Mouse (Mus musculus) lung, embryonic 16.5 days (tissue): ENCODE results near the gene Traf3. TPM values are rescaled to one million over a fixed set of nuclear protein-coding genes. Genes with fewer than 3 reads are reported as not detected.
A peak's percentile ranks its signal among the peaks of the same experiment; 100 is the strongest.

Experiments
- ATAC-seq: fragments of 200-750 bp; cut with Nextera tagmentation; 2 replicates; pipeline ENCODE4 v1.8.0; 2017; ENCODE audit warnings: low read depth, mild to moderate bottlenecking, moderate library complexity
- H3K27ac ChIP-seq: fragments of 300-500 bp; sonication (generic); 2 replicates; pipeline ENCODE4 v1.5.1; 2014; ENCODE audit warnings: mild to moderate bottlenecking, control low read depth, low read length
- H3K27me3 ChIP-seq: fragments of 300-500 bp; sonication (generic); 2 replicates; pipeline ENCODE4 v1.6.1; 2014; ENCODE audit warnings: low read depth, low read length, mixed read lengths; ENCODE audit not compliant: control insufficient read depth, insufficient read depth
- H3K36me3 ChIP-seq: fragments of 300-500 bp; sonication (generic); 2 replicates; pipeline ENCODE4 v1.6.1; 2014; ENCODE audit warnings: low read length; ENCODE audit not compliant: control insufficient read depth, insufficient read depth
- H3K4me1 ChIP-seq: fragments of 300-500 bp; sonication (generic); replicated peaks from 2 replicates; pipeline ENCODE4 v1.6.1; 2014; ENCODE audit warnings: low read length, mixed read lengths; ENCODE audit not compliant: control insufficient read depth, insufficient read depth
- H3K4me2 ChIP-seq: fragments of 300-500 bp; sonication (generic); 2 replicates; pipeline ENCODE4 v1.6.1; 2014; ENCODE audit warnings: low read depth, low read length, control low read depth
- H3K4me3 ChIP-seq: fragments of 300-500 bp; sonication (generic); 2 replicates; pipeline ENCODE4 v1.5.1; 2014; ENCODE audit warnings: mild to moderate bottlenecking, low read length, control low read depth
- H3K9ac ChIP-seq: fragments of 300-500 bp; sonication (generic); 2 replicates; pipeline ENCODE4 v1.6.1; 2014; ENCODE audit warnings: low read length, control low read depth
- H3K9me3 ChIP-seq: fragments of 300-500 bp; sonication (generic); 2 replicates; pipeline ENCODE4 v1.6.1; 2016; ENCODE audit warnings: low read length; ENCODE audit not compliant: control insufficient read depth
- WGBS: fragments of 180-500 bp; shearing (Covaris S2); extraction: QIAGEN DNeasy Blood & Tissue Kit; methylation state at CpG from one replicate; pipeline ENCODE4 v1.1.7; 2014; 5-methylcytosine and 5-hydroxymethylcytosine counted together
- polyA plus RNA-seq: library from polyadenylated mRNA; unstranded; fragments of >200 nt; fragmentation: Nextera tagmentation; extraction: Ambion mirVana; gene quantifications from 2 replicates; pipeline ENCODE4 v1.2.1, GENCODE M21; 2015

Gene Traf3
- polyA plus RNA-seq, 1 experiment from 2014 or later: 7.7 TPM

DNA sequence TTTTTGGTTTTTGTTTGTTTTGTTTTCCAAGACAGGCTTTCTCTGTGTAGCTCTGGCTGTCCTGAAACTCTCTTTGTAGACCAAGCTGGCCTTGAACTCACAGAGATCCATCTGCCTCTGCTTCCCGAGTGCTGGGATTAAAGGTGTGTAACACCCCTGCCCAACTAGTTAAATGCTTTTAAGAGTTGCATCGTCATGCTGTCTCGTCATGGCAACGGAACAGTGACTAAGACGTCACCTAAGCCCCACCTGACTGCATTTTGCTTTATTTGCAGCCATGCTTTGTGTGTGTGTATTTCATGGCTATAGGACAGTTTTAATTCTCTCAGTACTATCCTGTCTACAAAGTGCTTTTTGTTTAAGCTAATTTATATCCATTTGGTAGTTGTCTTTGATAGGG lies 45.6 kb downstream of the Traf3 start:
- Histone ChIP-seq H3K9me3 (no peaks in the 10 kb centered on the region), H3K27ac (no peak overlapping the region), H3K36me3 (no peaks in the 10 kb centered on the region), H3K4me1 (peaks cover 2% of the 10 kb centered on the region; the same call in 1 of the 2 replicates), H3K27me3 (no peaks in the 10 kb centered on the region), H3K4me2 (no peak overlapping the region), H3K4me3 (no peak overlapping the region), H3K9ac (no peak overlapping the region)
- 74% methylated on average over 5 of the region's 5 CpGs for WGBS
- ATAC-seq: no peak

- H3K9me3 ChIP-seq: 0 out of 2 replicates have a peak, but pooled peaks cover 2% of the 10 kb centered on the region
- 0 out of 2 replicates have a peak, but pooled peaks cover under 1% of the 10 kb centered on the region for H3K4me1 ChIP-seq
- H3K4me3 ChIP-seq: no peak overlapping the region
- H3K27me3 ChIP-seq: no peaks in the 10 kb centered on the region
- H3K27ac ChIP-seq: no peak overlapping the region
- no peak overlapping the region for H3K9ac ChIP-seq
- H3K36me3 ChIP-seq: peaks cover 16% of the 10 kb centered on the region
- no peak overlapping the region for H3K4me2 ChIP-seq
- 95% methylated on average over 6 of the region's 6 CpGs for WGBS
- no peak for ATAC-seq
Measured at GRCm38 (mm10) chr12:111218867-111219266, 52.7 kb downstream of the Traf3 start.

DNA sequence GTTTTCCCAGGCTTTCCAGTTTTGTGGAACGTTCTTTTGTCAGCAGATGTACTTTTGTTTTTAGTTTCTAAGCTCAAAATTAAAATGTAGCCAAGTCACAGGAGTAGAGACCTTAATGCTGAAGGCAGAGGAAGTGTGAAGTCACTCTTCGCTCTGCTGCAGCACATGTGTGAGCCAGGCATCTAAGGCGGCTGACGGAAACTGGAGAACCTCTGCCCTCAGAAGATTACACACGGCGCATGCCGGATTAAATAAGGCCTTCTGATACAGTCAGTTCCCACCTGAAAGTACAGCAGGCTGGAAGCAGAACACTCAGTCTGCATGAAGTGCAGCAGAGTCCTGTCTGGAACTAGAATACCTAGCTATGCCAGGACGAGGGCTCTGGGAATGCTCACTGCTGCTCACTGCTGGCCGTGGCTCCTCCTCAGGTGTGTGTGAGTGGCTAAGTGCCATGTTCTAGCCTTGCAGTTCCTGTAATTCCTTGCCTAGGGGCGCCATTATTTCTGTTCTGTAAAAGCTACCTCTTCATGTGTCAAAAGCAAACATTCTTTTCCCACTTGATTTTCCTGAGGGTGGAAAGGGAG lies 59.1 kb downstream of the Traf3 start:
- WGBS: 49% methylated on average over 10 of the region's 10 CpGs
- H3K4me2 ChIP-seq: no peak overlapping the region
- H3K27me3 ChIP-seq: no peaks in the 10 kb centered on the region
- ATAC-seq: peak; percentile 84
- H3K4me1 ChIP-seq: peaks cover 15% of the 10 kb centered on the region
- 0 out of 2 replicates have a peak, but pooled peaks cover 2% of the 10 kb centered on the region for H3K9me3 ChIP-seq
- peaks cover 14% of the 10 kb centered on the region for H3K36me3 ChIP-seq
- peak overlapping the region; percentile 47 for H3K27ac ChIP-seq
- H3K9ac ChIP-seq: no peak overlapping the region; the same call in 1 of the 2 replicates
- no peak overlapping the region for H3K4me3 ChIP-seq

GRCm38 (mm10) chr12:111227410-111227809 lies 61.2 kb downstream of the Traf3 start:
- ATAC-seq: no peak
- Histone ChIP-seq H3K4me3 (no peak overlapping the region), H3K36me3 (0 out of 2 replicates have a peak, but pooled peaks cover 3% of the 10 kb centered on the region), H3K4me2 (no peak overlapping the region), H3K27me3 (no peaks in the 10 kb centered on the region), H3K9me3 (no peaks in the 10 kb centered on the region), H3K9ac (no peak overlapping the region), H3K4me1 (peaks cover 15% of the 10 kb centered on the region), H3K27ac (no peak overlapping the region)
- WGBS: 80% methylated on average over 4 of the region's 4 CpGs

DNA sequence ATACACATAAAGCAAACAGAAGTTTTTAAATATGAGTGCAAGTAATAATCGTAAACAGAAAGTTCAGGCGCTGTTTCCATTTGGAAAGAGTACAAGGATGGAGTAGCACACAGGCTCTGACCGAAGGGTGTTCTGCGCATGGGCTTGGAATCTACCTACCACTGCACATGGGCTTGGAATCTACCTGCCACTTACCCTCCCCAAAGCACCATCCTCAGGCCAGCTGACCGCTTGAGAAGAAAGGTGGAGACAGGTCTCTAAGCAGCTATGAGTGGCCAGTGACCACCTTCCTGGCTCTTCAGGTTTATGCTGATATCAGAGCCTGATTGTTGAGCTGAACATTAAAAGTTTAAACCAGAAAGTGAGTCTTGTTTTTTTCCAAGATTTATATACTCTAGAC lies 62.3 kb downstream of the Traf3 start:
- Histone ChIP-seq H3K4me2 (no peak overlapping the region), H3K4me1 (peaks cover 15% of the 10 kb centered on the region), H3K36me3 (no peaks in the 10 kb centered on the region), H3K27me3 (no peaks in the 10 kb centered on the region), H3K9me3 (no peaks in the 10 kb centered on the region), H3K9ac (no peak overlapping the region), H3K4me3 (no peak overlapping the region), H3K27ac (no peak overlapping the region)
- no peak for ATAC-seq
- 88% methylated on average over 5 of the region's 5 CpGs for WGBS

DNA sequence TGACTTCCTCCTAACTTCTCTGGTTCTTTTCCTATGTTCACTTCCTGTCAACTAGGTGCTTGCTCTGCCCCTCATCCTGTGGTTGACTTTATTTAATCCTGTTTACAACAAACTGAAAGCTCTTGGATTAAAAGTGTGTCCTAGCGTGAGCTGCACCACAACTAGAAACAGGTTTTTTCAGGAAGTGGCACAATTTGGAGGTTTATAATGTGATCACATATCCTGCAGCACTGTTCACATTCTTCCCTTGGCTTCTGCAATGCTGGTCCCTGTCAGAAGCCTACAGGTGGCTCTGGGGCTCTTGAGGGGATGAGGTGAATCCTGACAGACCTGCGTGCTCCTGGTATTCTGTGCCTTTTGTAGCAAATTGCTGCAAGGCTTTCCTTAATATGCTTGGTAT lies 64.6 kb downstream of the Traf3 start:
- 80% methylated on average over 2 of the region's 2 CpGs for WGBS

GRCm38 (mm10) chr12:111233798-111234197 lies 67.6 kb downstream of the Traf3 start:
- 86% methylated on average over 4 of the region's 4 CpGs for WGBS
- H3K27ac ChIP-seq: peak overlapping the region; percentile 51
- ATAC-seq: no peak
- no peaks in the 10 kb centered on the region for H3K36me3 ChIP-seq
- no peaks in the 10 kb centered on the region for H3K27me3 ChIP-seq
- no peak overlapping the region for H3K4me3 ChIP-seq
- peaks cover 3% of the 10 kb centered on the region for H3K4me1 ChIP-seq
- no peaks in the 10 kb centered on the region for H3K9me3 ChIP-seq
- H3K4me2 ChIP-seq: no peak overlapping the region
- no peak overlapping the region for H3K9ac ChIP-seq

More for the DNA sequence above, 64.6 kb downstream of the Traf3 start:
- Histone ChIP-seq H3K4me1 (no peaks in the 10 kb centered on the region), H3K36me3 (no peaks in the 10 kb centered on the region), H3K4me2 (no peak overlapping the region), H3K9ac (no peak overlapping the region), H3K9me3 (no peaks in the 10 kb centered on the region), H3K4me3 (no peak overlapping the region), H3K27ac (no peak overlapping the region), H3K27me3 (no peaks in the 10 kb centered on the region)
- no peak for ATAC-seq

DNA sequence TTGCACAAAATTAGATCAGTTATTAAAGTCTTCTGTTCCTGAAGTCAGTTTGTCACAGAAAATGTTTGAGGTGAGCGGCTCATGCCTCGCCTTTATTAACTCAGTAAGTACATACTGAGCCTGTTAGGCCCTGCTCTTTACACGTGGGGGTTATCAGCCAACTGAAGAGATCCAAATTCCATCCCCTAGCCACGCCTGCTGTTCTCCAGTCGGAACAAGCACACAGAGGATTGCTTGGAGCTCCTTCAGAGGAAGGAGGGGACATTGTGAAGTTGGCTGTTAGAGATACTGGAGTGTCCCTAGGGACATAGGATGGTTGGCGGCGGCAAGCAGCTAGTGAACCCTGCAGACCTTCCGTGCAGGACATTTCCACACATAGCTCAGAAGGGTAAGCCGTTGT lies 68.2 kb downstream of the Traf3 start:
- WGBS: 54% methylated on average over 9 of the region's 9 CpGs
- no peaks in the 10 kb centered on the region for H3K9me3 ChIP-seq
- H3K4me1 ChIP-seq: peaks cover 3% of the 10 kb centered on the region
- no peaks in the 10 kb centered on the region for H3K36me3 ChIP-seq
- H3K4me3 ChIP-seq: no peak overlapping the region
- H3K27ac ChIP-seq: peak overlapping the region; percentile 72
- ATAC-seq: peak; percentile 88
- no peak overlapping the region for H3K9ac ChIP-seq
- no peak overlapping the region for H3K4me2 ChIP-seq
- H3K27me3 ChIP-seq: no peaks in the 10 kb centered on the region

DNA sequence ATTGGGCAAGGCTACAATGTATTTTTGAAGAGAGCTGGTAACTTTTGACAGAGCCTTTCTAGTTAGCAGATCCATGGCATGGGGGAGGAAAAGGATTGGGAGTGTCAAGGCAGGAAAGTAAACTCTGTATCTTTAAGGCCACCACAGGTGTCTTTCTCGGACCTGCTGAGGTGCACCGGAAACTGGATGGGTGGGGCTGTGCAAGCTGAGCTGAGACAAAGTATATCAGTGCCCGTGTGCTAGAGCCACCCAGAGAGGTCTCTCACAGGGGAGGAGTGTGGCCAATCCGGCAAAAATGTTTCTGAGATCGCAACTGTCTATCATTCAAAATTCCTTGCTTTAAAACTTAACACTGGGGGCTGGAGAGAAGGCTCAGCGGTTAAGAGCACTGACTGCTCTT lies 69.5 kb downstream of the Traf3 start:
- H3K27me3 ChIP-seq: no peaks in the 10 kb centered on the region
- H3K27ac ChIP-seq: no peak overlapping the region
- H3K9ac ChIP-seq: no peak overlapping the region
- 80% methylated on average over 6 of the region's 6 CpGs for WGBS
- H3K9me3 ChIP-seq: no peaks in the 10 kb centered on the region
- H3K4me3 ChIP-seq: no peak overlapping the region
- ATAC-seq: no peak
- H3K4me1 ChIP-seq: peaks cover 3% of the 10 kb centered on the region
- no peaks in the 10 kb centered on the region for H3K36me3 ChIP-seq
- H3K4me2 ChIP-seq: no peak overlapping the region
